Mouse (Mus musculus) liver, postnatal 0 days (tissue): Measurements from ENCODE around the gene Vwa7. TPM values are rescaled to one million over a fixed set of nuclear protein-coding genes. Genes with fewer than 3 reads are reported as not detected.
"Not testable (repeated sequence)": the region's sequence is repeated elsewhere in the genome, so short reads cannot be mapped to it uniquely, and the experiment has no call there.

Experiments used
- ATAC-seq: fragments of 200-750 bp; cut with Nextera tagmentation; 2 replicates; pipeline ENCODE4 v1.8.0; 2017; ENCODE audit warnings: mild to moderate bottlenecking, moderate library complexity
- DNase-seq: peaks from one replicate; pipeline ENCODE4 v3.0.0-alpha.2; 2016
- H3K27ac ChIP-seq: fragments of 300-500 bp; sonication (generic); 2 replicates; pipeline ENCODE4 v1.5.1; 2014; ENCODE audit warnings: antibody characterized with exemption, moderate library complexity, mild to moderate bottlenecking, low read depth
- H3K27me3 ChIP-seq: fragments of 300-500 bp; sonication (generic); 2 replicates; pipeline ENCODE4 v1.6.1; 2014; ENCODE audit warnings: low read length, control low read depth, mixed read lengths; ENCODE audit not compliant: insufficient read depth
- H3K36me3 ChIP-seq: fragments of 300-500 bp; sonication (generic); replicated peaks from 2 replicates; pipeline ENCODE4 v1.6.1; 2014; ENCODE audit warnings: mild to moderate bottlenecking, control low read depth, low read length, moderate library complexity, mixed read lengths; ENCODE audit not compliant: insufficient read depth
- H3K4me1 ChIP-seq: fragments of 300-500 bp; sonication (generic); 2 replicates; pipeline ENCODE4 v1.6.1; 2014; ENCODE audit warnings: antibody characterized with exemption, mild to moderate bottlenecking, control low read depth; ENCODE audit not compliant: insufficient read depth
- H3K4me2 ChIP-seq: fragments of 300-500 bp; sonication (generic); 2 replicates; pipeline ENCODE4 v1.6.1; 2014; ENCODE audit warnings: low read depth, mild to moderate bottlenecking, low read length, moderate library complexity, mixed read lengths
- H3K4me3 ChIP-seq: fragments of 300-500 bp; sonication (generic); 2 replicates; pipeline ENCODE4 v1.5.1; 2014; ENCODE audit warnings: low read depth, low read length
- H3K9ac ChIP-seq: fragments of 300-500 bp; sonication (generic); replicated peaks from 2 replicates; pipeline ENCODE4 v1.6.1; 2014; ENCODE audit warnings: mild to moderate bottlenecking, moderate library complexity
- H3K9me3 ChIP-seq: fragments of 300-500 bp; sonication (generic); 2 replicates; pipeline ENCODE4 v1.6.1; 2016; ENCODE audit warnings: mild to moderate bottlenecking, control low read depth, low read length, mixed read lengths
- CTCF ChIP-seq: sonication (generic); IDR thresholded peaks from 2 replicates; pipeline ENCODE4 v1.5.1; 2016; ENCODE audit warnings: antibody characterized with exemption, low read depth
- EP300 ChIP-seq: IDR thresholded peaks from 2 replicates; pipeline ENCODE4 v1.6.1; 2016; ENCODE audit warnings: antibody characterized with exemption, low read depth, mild to moderate bottlenecking
- WGBS: fragments of 180-500 bp; shearing (Covaris S2); extraction: QIAGEN DNeasy Blood & Tissue Kit; methylation state at CpG from one replicate; pipeline ENCODE4 v1.1.7; 2014; ENCODE audit not compliant: insufficient replicate concordance; 5-methylcytosine and 5-hydroxymethylcytosine counted together
- polyA plus RNA-seq: library from polyadenylated mRNA; unstranded; fragments of >200 nt; fragmentation: Nextera tagmentation; extraction: Ambion mirVana; gene quantifications from 2 replicates; pipeline ENCODE4 v1.2.1, GENCODE M21; 2015

Gene Vwa7
- 0.09 and 0.12 TPM in 2 replicates for polyA plus RNA-seq

GRCm38 (mm10) chr17:35016376-35016775, at the start of gene Vwa7:
Gene Vwa7, plus strand, starts transcription at chr17:35016579.
- 46% methylated on average over 11 of the region's 12 CpGs for WGBS
- H3K27me3 ChIP-seq = no peaks in the 10 kb centered on the region

GRCm38 (mm10) chr17:34969822-34970221, 46.6 kb upstream of the Vwa7 start, which contains the start of gene Gm20481:
Gene Gm20481, plus strand, starts transcription at chr17:34969912.
- not testable (repeated sequence) for H3K9me3 ChIP-seq, H3K4me3 ChIP-seq, DNase-seq, H3K36me3 ChIP-seq, ATAC-seq, H3K9ac ChIP-seq, H3K4me1 ChIP-seq, H3K27ac ChIP-seq, H3K4me2 ChIP-seq
- WGBS = 65% methylated on average over 7 of the region's 11 CpGs
- peaks cover 24% of the 10 kb centered on the region for H3K27me3 ChIP-seq

More at GRCm38 (mm10) chr17:35016376-35016775, at the start of gene Vwa7:
- Histone ChIP-seq H3K36me3 (peaks cover 52% of the 10 kb centered on the region), H3K4me2 (no peak within 1 kb of the TSS), H3K4me1 (peaks cover 4% of the 10 kb centered on the region), H3K9me3 (no peaks in the 10 kb centered on the region), H3K9ac (no peak within 1 kb of the TSS), H3K4me3 (no peak within 1 kb of the TSS), H3K27ac (no peak within 1 kb of the TSS)
- TF ChIP-seq CTCF (no peak), EP300 (no peak)
- peak; percentile 47 for DNase-seq
- peak; percentile 37 for ATAC-seq

- peaks cover 24% of the 10 kb centered on the region for H3K27me3 ChIP-seq
Observed at GRCm38 (mm10) chr17:34970850-34971249, 45.5 kb upstream of the Vwa7 start.

GRCm38 (mm10) chr17:34971694-34972068, 44.7 kb upstream of the Vwa7 start:
- not testable (repeated sequence) for H3K4me1 ChIP-seq, DNase-seq, ATAC-seq, H3K36me3 ChIP-seq, H3K4me3 ChIP-seq, H3K9me3 ChIP-seq, H3K9ac ChIP-seq, H3K27ac ChIP-seq
- peak overlapping the region; percentile 67; the same call in 1 of the 2 replicates for H3K4me2 ChIP-seq
- 0% methylated on average over 16 of the region's 43 CpGs for WGBS
- peaks cover 24% of the 10 kb centered on the region for H3K27me3 ChIP-seq

More at GRCm38 (mm10) chr17:34970850-34971249, 45.5 kb upstream of the Vwa7 start:
- not testable (repeated sequence) for H3K4me3 ChIP-seq, H3K27ac ChIP-seq, H3K9ac ChIP-seq, ATAC-seq, H3K36me3 ChIP-seq, H3K4me2 ChIP-seq, DNase-seq, H3K4me1 ChIP-seq, H3K9me3 ChIP-seq
- WGBS = 37% methylated on average over 21 of the region's 37 CpGs

- ATAC-seq (peak; percentile 87), DNase-seq (peak; percentile 69)
- not testable (repeated sequence) for H3K27ac ChIP-seq, H3K36me3 ChIP-seq, H3K4me1 ChIP-seq, H3K9ac ChIP-seq, H3K9me3 ChIP-seq
- WGBS = under 1% methylated on average over 25 of the region's 33 CpGs
- peak within 1 kb of the TSS; percentile 67 for H3K4me2 ChIP-seq
- peak within 1 kb of the TSS; percentile 24 for H3K4me3 ChIP-seq
- peaks cover 24% of the 10 kb centered on the region for H3K27me3 ChIP-seq
Observed at GRCm38 (mm10) chr17:34972069-34972749, 44.2 kb upstream of the Vwa7 start, which contains the start of the genes Hspa1a and Hspa1l. Gene Hspa1a, minus strand, starts transcription at chr17:34972156. Gene Hspa1l, plus strand, starts transcription at chr17:34972703.

- no peaks in the 10 kb centered on the region for H3K36me3 ChIP-seq
- no peak overlapping the region for H3K4me2 ChIP-seq
- peaks cover 5% of the 10 kb centered on the region; the same call in 1 of the 2 replicates for H3K27me3 ChIP-seq
- H3K4me3 ChIP-seq = no peak overlapping the region
- 70% methylated on average over 3 of the region's 3 CpGs for WGBS
- no peak overlapping the region for H3K9ac ChIP-seq
- peaks cover 14% of the 10 kb centered on the region for H3K4me1 ChIP-seq
- no peaks in the 10 kb centered on the region for H3K9me3 ChIP-seq
- DNase-seq = no peak
- TF ChIP-seq EP300 (no peak), CTCF (no peak)
- no peak; the same call in 1 of the 2 replicates for ATAC-seq
- H3K27ac ChIP-seq = peak overlapping the region; percentile 39; the same call in 1 of the 2 replicates
Observed at GRCm38 (mm10) chr17:34975581-34976492, 40.5 kb upstream of the Vwa7 start.
